Mouse (Mus musculus) thymus, postnatal 14 days (tissue): ENCODE data around the gene Ank3.

Experiments used
- DNase-seq: peaks from one replicate; pipeline ENCODE4 v3.0.0; 2021

Ank3 gene

GRCm38 (mm10) chr10:69730351-69730871, 331.8 kb downstream of the Ank3 start:
- DNase-seq, result no peak

- no peak for DNase-seq
Measured at GRCm38 (mm10) chr10:69731341-69731740, 332.8 kb downstream of the Ank3 start.

GRCm38 (mm10) chr10:69731863-69732262, 333.3 kb downstream of the Ank3 start:
- DNase-seq, result no peak

- no peak for DNase-seq
Measured at GRCm38 (mm10) chr10:69736241-69736640, 337.7 kb downstream of the Ank3 start.

GRCm38 (mm10) chr10:69738741-69739271, 340.2 kb downstream of the Ank3 start:
- no peak for DNase-seq

- DNase-seq, result no peak
Measured at GRCm38 (mm10) chr10:69742528-69742927, 344.0 kb downstream of the Ank3 start.

- no peak for DNase-seq
Measured at GRCm38 (mm10) chr10:69744181-69744580, 345.6 kb downstream of the Ank3 start.

GRCm38 (mm10) chr10:69744871-69745270, 346.3 kb downstream of the Ank3 start:
- DNase-seq, result no peak

- DNase-seq, result no peak
Measured at GRCm38 (mm10) chr10:69746322-69746721, 347.7 kb downstream of the Ank3 start.

- no peak for DNase-seq
Measured at GRCm38 (mm10) chr10:69746730-69747129, 348.2 kb downstream of the Ank3 start.

GRCm38 (mm10) chr10:69751416-69751815, 352.8 kb downstream of the Ank3 start:
- DNase-seq, result no peak

- no peak for DNase-seq
Measured at GRCm38 (mm10) chr10:69753464-69753863, 354.9 kb downstream of the Ank3 start.

- DNase-seq, result no peak
Measured at GRCm38 (mm10) chr10:69756956-69757672, 358.5 kb downstream of the Ank3 start.

GRCm38 (mm10) chr10:69762977-69763376, 364.4 kb downstream of the Ank3 start:
- no peak for DNase-seq

- no peak for DNase-seq
Measured at GRCm38 (mm10) chr10:69764402-69764801, 365.8 kb downstream of the Ank3 start.

GRCm38 (mm10) chr10:69777065-69777645, 378.6 kb downstream of the Ank3 start:
- no peak for DNase-seq

- no peak for DNase-seq
Measured at GRCm38 (mm10) chr10:69777736-69778135, 379.2 kb downstream of the Ank3 start.

- DNase-seq, result no peak
Measured at GRCm38 (mm10) chr10:69779246-69779645, 380.7 kb downstream of the Ank3 start.

- DNase-seq, result peak; percentile 37
Measured at GRCm38 (mm10) chr10:69781491-69781890, 382.9 kb downstream of the Ank3 start.

GRCm38 (mm10) chr10:69785235-69785634, 386.7 kb downstream of the Ank3 start:
- DNase-seq, result no peak

GRCm38 (mm10) chr10:69785692-69786091, 387.1 kb downstream of the Ank3 start:
- no peak for DNase-seq

- no peak for DNase-seq
Measured at GRCm38 (mm10) chr10:69786220-69786993, 387.8 kb downstream of the Ank3 start.

GRCm38 (mm10) chr10:69787379-69787778, 388.8 kb downstream of the Ank3 start:
- no peak for DNase-seq
